Mouse (Mus musculus) G1E-ER4 (cell line): ENCODE measurements around the gene Sdhaf1. TPM values are rescaled to one million over a fixed set of nuclear protein-coding genes. Genes with fewer than 3 reads are reported as not detected.

Experiments
- GATA1 ChIP-seq: IDR thresholded peaks from one replicate; pipeline ENCODE4 v1.8.0; 2012; ENCODE audit warnings: low read length, inconsistent platforms
- polyA plus RNA-seq: library from polyadenylated mRNA; stranded (reverse); fragments of >175 nt; gene quantifications from 2 replicates; pipeline ENCODE4 v1.2.3, GENCODE M21; 2012

The Sdhaf1 gene
- 23.4 and 30.5 TPM in 2 replicates for polyA plus RNA-seq

- no peak for TF ChIP-seq GATA1
These were observed at the start of gene Sdhaf1 for GRCm38 (mm10) chr7:30323795-30324194. TSS of gene Sdhaf1 (minus strand) at chr7:30323895.

- TF ChIP-seq GATA1: no peak
These were observed 43.8 kb upstream of the Sdhaf1 start for GRCm38 (mm10) chr7:30367466-30367865.

- no peak for TF ChIP-seq GATA1
These were observed 39.6 kb upstream of the Sdhaf1 start for GRCm38 (mm10) chr7:30363344-30363738.

GRCm38 (mm10) chr7:30362652-30363343 lies 39.1 kb upstream of the Sdhaf1 start, which contains the start of gene Lrfn3:
TSS of gene Lrfn3 (minus strand) at chr7:30362772.
- no peak for TF ChIP-seq GATA1

- TF ChIP-seq GATA1: no peak
These were observed 36.3 kb upstream of the Sdhaf1 start for GRCm38 (mm10) chr7:30360028-30360427.

- TF ChIP-seq GATA1: no peak
These were observed 35.7 kb upstream of the Sdhaf1 start for GRCm38 (mm10) chr7:30359276-30359865.

- TF ChIP-seq GATA1: no peak
These were observed 34.9 kb upstream of the Sdhaf1 start for GRCm38 (mm10) chr7:30358378-30359186.

- no peak for TF ChIP-seq GATA1
These were observed 30.4 kb upstream of the Sdhaf1 start for GRCm38 (mm10) chr7:30354059-30354458.

- no peak for TF ChIP-seq GATA1
These were observed 29.7 kb upstream of the Sdhaf1 start for GRCm38 (mm10) chr7:30353279-30353822.

GRCm38 (mm10) chr7:30347828-30348227 lies 24.1 kb upstream of the Sdhaf1 start:
- no peak for TF ChIP-seq GATA1

GRCm38 (mm10) chr7:30346635-30347379 lies 23.1 kb upstream of the Sdhaf1 start:
- no peak for TF ChIP-seq GATA1

- TF ChIP-seq GATA1: no peak
These were observed 15.9 kb upstream of the Sdhaf1 start for GRCm38 (mm10) chr7:30339432-30340109.

GRCm38 (mm10) chr7:30336384-30336783 lies 12.7 kb upstream of the Sdhaf1 start:
- TF ChIP-seq GATA1: no peak

- TF ChIP-seq GATA1: no peak
These were observed 12.0 kb upstream of the Sdhaf1 start for GRCm38 (mm10) chr7:30335688-30336087.

GRCm38 (mm10) chr7:30334563-30334962 lies 10.9 kb upstream of the Sdhaf1 start:
- no peak for TF ChIP-seq GATA1
